Mouse (Mus musculus): ENCODE data around the gene Rbm6.

GRCm38 (mm10) chr9:107908410-107909158 is 35.5 kb upstream of the Rbm6 start:
- TF ChIP-seq CTCF (IDR thresholded peaks at IDR 0.05; ENCODE audit: borderline replicate concordance, control insufficient read depth, extremely low read depth, insufficient read depth, low read length, poor library complexity) (no peak), POLR2A (IDR thresholded peaks at IDR 0.05; ENCODE audit: control insufficient read depth, extremely low read depth, insufficient read depth, low read length, poor library complexity) (no peak)

Data from thymus, adult 2 months (tissue).